Mouse (Mus musculus): ENCODE data around the gene Hid1.
A peak's percentile ranks its signal among the peaks of the same experiment; 100 is the strongest.

Gene Hid1

DNA sequence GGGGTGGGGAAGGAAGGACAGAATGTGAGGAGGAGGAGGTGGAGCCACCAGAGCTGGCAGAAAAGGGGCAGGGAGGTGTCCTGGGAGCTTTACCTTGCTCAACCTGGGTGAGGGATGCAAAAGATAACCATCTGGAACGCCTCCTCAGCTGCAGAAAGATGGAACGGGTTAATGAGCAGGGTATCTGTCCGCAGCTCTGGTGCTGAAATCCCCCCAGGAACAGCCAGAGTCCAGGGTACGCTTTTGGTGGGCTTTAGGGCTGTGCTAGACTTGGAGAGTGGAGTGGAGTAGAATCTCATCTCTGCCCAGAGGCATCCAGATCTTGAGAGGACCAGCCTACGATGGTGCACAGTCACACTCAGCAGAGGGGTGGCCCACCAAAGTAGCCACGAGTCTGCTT lies 31.4 kb downstream of the Hid1 start:
- no peak for DNase-seq (ENCODE audit: low spot score)

DNA sequence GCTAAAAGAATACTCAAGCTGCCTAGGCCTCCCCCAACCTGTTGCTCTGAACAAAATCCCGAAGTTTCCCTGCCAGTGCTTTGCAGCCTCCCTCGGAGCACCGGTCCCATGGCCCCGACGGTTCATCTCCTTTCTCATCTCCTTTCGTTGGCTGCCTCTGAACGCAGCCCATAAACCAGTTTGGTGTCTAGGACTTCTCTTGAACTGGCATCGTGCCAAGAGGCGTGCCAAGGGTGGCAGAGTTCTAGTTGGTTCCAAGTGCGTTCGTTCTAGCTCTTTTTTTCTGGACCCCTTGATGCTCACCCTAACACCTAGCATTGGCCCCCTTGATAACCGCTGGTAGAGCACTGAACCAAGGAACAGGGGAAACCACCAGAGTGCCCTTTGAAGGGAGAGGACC lies 32.3 kb downstream of the Hid1 start:
- DNase-seq (ENCODE audit: low spot score), result no peak

DNA sequence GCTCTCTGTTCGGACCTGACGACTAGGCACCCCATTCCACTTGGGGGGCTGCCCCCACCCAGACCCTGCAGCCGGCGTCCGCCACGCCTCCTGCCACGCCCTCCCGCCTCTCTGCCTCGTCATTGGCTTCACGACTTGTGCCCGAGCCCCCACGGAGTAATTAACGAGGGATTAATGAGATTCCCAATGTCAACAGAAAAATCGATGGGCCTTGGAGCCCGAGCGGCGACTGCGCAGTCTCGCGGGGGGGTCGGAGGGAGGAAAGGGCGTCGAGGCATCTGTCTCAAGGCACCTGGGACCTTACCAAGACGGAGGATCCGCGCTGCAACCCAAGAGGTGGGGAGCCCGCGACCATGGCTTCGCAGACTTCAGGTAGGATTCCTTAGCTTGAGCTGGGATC lies 33.0 kb downstream of the Hid1 start, which contains the start of gene Otop3:
Gene Otop3, plus strand, starts transcription at position 201 of the 400 bp plus-strand sequence.
- no peak for DNase-seq (ENCODE audit: low spot score)

DNA sequence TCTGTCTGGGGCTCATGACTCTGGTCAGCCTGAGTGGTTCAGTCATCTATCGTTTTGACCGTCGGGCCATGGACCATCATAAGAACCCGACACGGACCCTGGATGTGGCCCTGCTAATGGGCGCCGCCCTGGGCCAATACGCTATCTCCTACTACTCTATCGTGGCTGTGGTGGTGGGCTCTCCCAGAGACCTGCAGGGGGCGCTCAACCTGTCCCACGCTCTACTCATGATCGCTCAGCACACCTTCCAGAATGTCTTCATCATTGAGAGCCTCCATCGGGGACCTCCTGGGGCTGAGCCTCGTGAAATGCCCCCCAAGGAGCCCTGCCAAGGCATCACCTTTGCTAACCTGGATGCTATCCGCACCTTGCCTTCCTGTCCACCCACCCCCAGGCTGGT lies 38.2 kb downstream of the Hid1 start:
- DNase-seq (ENCODE audit: low spot score), result peak; percentile 20

DNA sequence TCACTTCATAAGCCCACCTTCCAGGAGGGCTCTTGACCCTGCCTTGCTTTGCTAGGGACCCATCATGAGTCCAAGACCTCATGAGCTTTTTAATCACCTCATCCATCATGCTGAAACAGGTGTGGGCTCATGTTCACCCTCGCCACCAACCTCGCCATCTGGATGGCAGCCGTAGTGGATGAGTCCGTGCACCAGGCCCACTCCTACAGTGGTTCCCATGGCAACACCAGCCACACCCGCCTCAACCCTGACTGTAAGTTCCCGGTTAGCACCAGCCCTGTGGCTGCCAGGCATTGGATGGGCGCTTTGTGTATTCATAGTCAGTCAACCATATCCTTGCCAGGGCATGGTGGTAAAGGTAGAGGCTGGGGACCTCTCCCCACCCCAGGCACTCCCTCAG lies 40.8 kb downstream of the Hid1 start:
- DNase-seq (ENCODE audit: low spot score), result no peak

DNA sequence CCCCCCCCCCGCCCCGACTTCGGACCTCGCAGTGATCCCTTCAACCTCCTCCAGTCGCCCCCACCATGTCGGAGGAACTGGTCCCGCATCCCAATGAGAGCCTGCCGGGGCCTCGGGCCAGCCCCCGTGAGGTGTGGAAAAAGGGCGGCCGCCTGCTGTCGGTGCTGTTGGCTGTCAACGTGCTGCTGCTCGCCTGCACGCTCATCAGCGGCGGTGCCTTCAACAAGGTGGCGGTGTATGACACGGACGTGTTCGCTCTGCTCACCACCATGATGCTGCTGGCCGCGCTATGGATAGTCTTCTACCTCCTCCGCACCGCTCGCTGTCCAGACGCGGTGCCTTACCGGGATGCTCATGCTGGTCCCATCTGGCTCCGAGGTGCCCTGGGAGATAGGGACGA lies 44.2 kb downstream of the Hid1 start:
- DNase-seq (ENCODE audit: low spot score), result no peak

DNA sequence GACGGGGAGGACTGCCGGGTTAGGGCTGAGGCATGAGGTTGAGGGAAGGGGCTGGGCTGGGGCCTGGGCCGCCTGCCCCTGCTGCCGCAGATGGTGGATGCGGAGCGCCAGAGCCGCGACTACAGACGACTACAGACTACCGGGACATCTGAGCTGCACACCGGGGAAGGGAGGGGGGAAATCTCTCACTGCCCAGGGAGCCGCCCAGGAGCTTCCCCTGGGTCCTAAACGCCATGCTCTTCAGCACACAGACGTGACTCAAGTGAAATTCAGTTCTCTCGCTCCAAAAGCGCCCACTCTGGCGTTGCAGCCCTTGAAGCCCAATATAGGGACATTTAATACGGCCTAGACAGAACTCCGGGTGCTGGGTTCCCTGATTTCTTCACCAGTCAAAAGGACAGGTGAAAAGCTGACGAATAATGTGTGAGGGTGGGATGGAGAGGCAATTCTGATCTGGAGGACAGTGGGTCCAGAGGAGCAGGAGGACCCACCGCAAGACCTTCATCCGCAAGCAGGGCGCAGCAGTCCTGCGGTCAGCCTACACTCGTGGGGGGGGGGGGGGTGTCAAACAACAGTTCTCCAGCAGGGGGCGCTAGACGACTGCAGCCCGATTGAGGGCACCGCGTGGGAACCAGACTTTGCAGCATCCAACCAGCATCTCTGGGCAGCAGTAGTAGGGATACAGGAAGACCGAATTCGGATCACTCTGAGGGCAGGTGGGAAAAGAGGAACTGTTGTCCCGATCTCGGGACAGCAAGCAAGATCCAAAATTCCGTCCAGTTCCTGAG lies 45.5 kb downstream of the Hid1 start, which contains the start of gene Ush1g:
Gene Ush1g, minus strand, starts transcription at position 136 of the 788 bp plus-strand sequence.
- DNase-seq (ENCODE audit: low spot score), result peak; percentile 46

DNA sequence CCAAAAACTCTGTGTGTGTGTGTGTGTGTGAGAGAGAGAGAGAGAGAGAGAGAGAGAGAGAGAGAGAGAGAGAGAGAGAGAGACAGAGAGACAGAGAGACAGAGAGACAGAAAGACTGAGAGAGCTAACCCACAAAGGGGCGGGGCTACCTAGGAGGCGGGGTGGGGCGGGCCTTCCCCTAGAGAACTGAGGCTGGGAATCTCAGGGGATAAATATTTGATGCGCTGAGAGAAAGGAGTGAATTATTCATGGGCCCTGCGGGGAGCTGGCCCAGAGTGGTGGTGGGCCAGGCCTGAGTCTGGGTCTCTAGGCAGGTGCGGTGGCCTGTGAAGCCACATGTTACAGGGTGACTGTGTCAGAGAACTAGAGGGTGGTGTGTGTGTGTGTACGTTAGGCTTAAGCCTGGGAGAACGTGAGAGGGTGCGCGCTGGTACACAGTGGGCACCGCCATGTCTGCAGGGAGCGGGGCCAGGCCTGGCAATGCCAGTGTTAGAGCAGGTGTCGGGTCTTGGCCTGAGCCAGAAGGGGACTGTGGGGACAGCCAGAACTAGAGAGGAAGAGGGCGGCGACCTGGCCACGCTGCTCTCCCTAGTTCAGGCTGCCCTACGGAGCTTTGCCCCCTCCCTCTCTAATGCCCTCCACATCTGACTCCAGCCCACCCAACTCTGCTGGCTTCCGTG lies 47.7 kb downstream of the Hid1 start:
- no peak for DNase-seq (ENCODE audit: low spot score)

DNA sequence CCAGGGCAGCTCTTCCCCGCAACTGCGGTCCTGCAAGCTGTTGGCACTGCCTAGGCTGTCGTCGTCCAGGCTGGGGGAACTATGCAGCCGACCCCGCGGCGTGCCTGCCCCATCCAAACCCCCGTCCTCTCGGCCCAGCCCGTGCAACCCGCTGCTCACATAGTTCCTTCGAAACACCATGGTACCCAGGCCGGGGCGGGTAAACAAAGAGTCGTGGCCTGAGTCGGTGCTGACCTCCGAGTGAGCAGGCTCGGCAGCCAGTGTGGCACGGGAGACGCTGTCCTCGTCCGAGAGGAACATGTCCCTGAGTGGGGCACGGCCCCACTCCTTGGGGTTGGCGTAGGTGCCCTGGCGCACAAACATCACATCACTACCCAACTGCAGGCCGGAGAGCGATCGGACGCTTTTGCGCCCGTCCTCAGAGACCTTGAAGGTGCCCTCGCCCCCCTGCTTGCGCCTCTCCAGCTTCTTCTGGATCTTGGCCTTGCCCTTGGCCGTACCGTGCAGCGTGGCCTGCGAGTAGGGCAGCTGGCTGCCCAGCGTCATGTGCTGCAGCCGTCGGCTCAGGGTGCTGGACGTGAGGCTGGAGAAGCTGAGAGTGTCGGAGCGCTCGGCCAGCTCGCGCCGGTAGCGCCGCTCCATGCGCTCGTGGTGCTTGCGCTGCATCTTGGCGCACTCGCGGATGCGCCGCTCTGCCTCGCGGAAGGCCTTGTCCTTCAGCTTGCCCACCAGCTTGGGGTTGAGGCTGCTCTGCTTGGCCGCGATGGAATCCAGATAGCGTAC lies 49.1 kb downstream of the Hid1 start:
- no peak for DNase-seq (ENCODE audit: low spot score)

DNA sequence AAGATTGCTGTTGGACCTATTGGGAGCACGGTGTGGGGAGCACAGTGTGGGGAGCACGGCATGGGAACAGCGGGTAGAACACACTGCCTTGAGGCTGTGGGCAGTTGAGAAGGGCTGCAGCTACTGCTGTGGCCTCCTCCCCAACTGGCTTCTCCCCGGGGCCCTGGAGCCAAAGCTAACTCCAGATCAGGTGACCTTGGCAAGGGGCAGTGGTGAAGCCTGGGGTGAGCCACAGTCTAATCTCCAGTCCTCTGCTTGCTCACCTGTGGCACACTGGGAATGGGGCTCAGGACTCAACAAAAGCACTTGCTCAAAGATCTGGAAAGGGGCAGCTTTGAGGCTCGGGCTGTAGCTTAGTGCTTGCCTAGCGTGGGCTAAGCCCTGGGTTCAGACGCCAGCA lies 50.4 kb downstream of the Hid1 start:
- DNase-seq (ENCODE audit: low spot score), result no peak

DNA sequence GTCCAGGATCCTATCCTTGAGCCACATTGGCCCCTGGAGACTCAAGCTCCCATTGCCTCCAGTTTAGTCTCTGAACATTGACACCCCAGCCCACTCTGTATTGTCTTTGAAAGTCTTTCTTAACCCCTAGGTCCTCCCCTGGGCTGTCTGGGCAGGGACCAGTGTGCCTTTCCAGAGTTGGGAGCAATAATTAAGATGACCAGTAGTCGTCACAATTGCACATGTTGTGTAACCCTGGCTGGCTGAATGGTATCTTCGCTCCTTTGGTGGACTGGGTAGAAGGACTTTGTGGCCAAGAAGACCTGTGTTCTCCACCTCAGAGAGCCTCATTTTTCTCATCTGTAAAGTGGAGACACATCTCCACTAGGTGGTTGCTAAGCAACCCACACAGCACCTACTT lies 53.3 kb downstream of the Hid1 start:
- DNase-seq (ENCODE audit: low spot score), result no peak

DNA sequence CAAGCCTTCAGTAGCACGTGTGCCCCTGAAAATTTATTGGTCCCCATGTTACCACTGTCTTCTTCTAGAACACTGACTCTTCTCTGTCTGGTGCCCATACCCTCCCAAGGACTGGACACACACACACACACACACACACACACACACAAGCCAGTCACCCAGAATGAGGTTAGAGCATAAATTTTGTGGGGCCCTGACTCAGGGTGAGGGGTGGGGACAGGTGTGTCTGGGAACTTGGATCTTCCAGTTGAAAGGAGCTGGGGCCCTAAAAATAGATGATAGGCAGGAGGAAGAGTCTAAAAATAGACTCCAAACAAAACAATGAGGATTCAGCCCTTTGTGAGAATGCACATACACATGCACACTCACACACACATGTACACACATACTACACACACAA lies 58.8 kb downstream of the Hid1 start:
- DNase-seq (ENCODE audit: low spot score), result no peak

DNA sequence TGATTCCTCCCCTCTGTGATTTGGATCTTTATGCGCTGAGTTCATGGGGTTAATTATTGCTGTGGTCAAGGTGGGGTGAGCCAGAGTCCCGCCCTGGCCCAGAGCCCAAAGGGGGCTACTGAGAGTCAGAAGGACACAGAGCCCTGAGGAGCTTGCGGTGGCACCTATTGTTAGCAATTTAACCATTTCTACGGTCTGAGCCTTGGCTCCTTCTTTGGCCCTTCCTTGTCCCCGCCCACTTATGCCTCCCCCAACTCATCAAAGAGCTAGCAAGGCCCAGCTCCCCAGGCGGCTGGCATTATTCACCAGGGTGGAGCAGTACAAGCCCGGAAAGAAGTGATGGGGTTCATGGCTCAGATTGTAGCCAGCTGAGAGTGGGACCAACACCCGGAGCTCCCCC lies 60.7 kb downstream of the Hid1 start, which contains the start of gene Otop2:
Gene Otop2, plus strand, starts transcription at position 301 of the 400 bp plus-strand sequence.
- no peak for DNase-seq (ENCODE audit: low spot score)

DNA sequence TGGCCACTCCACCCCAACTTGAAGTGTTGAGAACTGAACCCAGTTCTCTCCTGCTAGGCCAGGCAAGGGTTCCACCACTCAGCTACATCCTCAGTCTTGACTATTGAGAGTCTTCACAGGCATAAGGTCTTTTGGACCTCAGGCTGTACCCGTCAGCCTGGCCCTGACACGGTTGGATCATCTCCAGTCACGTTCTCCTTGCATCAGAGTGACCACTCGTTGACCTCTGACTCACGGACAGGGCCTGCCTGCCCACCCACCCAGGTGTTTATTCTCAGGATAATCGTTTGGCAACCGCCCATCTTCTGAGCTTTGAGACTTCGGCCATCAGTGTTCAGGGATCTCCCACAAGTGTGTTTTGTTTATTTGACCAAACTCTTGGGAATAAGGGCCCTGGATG lies 64.4 kb downstream of the Hid1 start:
- no peak for DNase-seq (ENCODE audit: low spot score)

DNA sequence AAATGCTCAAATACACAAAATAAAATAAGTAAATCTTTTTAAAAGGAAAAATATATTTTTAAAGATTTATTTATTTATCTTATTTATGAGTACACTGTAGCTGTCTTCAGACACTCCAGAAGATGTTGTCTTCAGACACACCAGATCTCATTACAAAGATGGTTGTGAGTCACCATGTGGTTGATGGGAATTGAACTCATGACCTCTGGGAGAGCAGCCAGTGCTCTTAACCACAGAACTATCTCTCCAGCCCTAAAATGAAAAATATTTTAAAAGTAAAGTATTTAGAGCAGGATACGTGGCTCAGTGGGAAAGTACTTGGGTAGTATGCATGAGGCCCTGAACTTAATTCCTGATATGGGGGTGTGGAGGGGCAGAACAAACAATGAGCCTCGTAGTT lies 66.2 kb downstream of the Hid1 start:
- DNase-seq (ENCODE audit: low spot score), result no peak

DNA sequence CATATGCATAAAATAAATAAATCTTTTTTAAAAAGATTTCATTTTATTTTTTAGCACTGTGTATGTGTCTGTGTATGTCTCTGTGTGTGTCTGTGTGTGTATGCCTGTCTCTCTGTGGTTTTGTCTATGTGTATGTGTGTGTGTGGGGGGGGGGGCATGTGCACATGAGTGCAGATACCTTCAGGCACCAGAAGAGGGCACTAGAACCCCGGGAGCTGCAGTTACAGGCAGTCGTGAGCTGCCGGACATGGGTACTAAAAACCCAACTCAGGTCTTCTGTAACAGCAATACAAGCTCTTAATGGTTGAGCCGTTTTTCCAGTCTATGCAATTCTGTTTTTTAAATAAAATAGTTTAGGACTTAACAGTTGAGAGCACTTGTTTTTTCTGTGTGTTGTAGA lies 66.8 kb downstream of the Hid1 start:
- no peak for DNase-seq (ENCODE audit: low spot score)

DNA sequence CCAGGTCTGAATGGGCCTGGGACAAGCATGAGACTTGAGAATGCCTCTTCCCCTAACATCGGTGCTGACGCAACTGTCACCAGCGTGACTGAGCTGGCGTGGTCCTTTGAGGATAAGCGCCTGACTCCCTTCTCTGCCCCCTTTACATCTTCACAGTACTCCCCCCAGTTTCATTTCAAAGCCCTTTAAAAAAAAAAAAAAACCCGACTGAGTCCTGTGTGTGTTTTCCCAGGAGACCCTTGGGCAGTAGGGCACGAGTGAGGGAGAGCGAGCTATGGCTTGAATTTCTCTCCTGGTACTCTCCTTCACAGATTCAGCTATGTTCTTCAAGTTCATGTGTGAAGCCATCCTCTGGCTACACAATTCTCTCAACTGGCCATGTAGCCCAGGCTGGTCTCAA lies 69.4 kb downstream of the Hid1 start:
- DNase-seq (ENCODE audit: low spot score), result no peak
